15 mouse cellular contexts compared by ENCODE assay signal in genomic region chr4:99385381-99385780, GRCm38 (mm10).
DNase-seq lines count a peak whose midpoint lies in the region; ATAC-seq and TF ChIP-seq lines count a peak whose summit lies in the region.
"Had no signal": no experiment of that assay in that cellular context is flagged by ENCODE, and none has a peak within 500 bp of the region (broad histone marks: within the 10 kb centered on the region; RNA-seq: fewer than 3 reads in every experiment).

No protein-coding gene starts in this region.

- peak overlapping the region; percentile 1; the same call in 1 of the 2 replicates for H3K27ac ChIP-seq in forebrain, embryonic 10.5 days
- no peak overlapping the region for H3K27ac ChIP-seq in forebrain, postnatal 0 days (ENCODE audit: low read depth, low read length)
- H3K27ac ChIP-seq in midbrain, embryonic 13.5 days, result no peak overlapping the region
- H3K27ac ChIP-seq in midbrain, embryonic 15.5 days, result no peak overlapping the region
- H3K27ac ChIP-seq: heart, embryonic 15.5 days had no signal

- no peak overlapping the region for H3K9ac ChIP-seq in forebrain, postnatal 0 days
- H3K9ac ChIP-seq in midbrain, embryonic 13.5 days (replicated peaks), result no peak overlapping the region
- H3K9ac ChIP-seq in midbrain, embryonic 15.5 days, result no peak overlapping the region
- H3K9ac ChIP-seq: heart, embryonic 15.5 days had no signal

- peak; percentile 52 for DNase-seq in forebrain, embryonic 10.5 days (ENCODE audit: extremely low spot score, low spot score)
- no peak for DNase-seq in forebrain, postnatal 0 days
- DNase-seq in embryo, embryonic 10.5 days (ENCODE audit: low spot score), result peak; percentile 44
- DNase-seq in mesoderm, embryonic 11.5 days (ENCODE audit: low read depth, low spot score), result peak; percentile 39
- DNase-seq in cerebellum, postnatal 25 days, result no peak
- DNase-seq: cerebellum, adult 9-10 months; left cerebral cortex, postnatal 4 days; lung, adult 18-20 months; spleen, adult 18-20 months; thymus, adult 2 months had no signal

- H3K4me1 ChIP-seq in forebrain, embryonic 10.5 days, result peaks cover 19% of the 10 kb centered on the region
- H3K4me1 ChIP-seq in forebrain, postnatal 0 days (ENCODE audit: insufficient read depth), result no peaks in the 10 kb centered on the region
- H3K4me1 ChIP-seq in midbrain, embryonic 13.5 days (replicated peaks), result peaks cover 6% of the 10 kb centered on the region; the same call in 1 of the 2 replicates
- peaks cover 5% of the 10 kb centered on the region; the same call in 1 of the 2 replicates for H3K4me1 ChIP-seq in midbrain, embryonic 15.5 days
- H3K4me1 ChIP-seq: heart, embryonic 15.5 days had no signal

- WGBS in forebrain, embryonic 10.5 days, result 3% methylated on average over 8 of the region's 8 CpGs
- 8% methylated on average over 8 of the region's 8 CpGs for whole genome bisulfite sequencing in forebrain, postnatal 0 days
- WGBS in midbrain, embryonic 13.5 days, result 5% methylated on average over 8 of the region's 8 CpGs
- WGBS in midbrain, embryonic 15.5 days, result 6% methylated on average over 8 of the region's 8 CpGs

- TF ChIP-seq CTCF in forebrain, postnatal 0 days (IDR thresholded peaks at IDR 0.05; ENCODE audit: low read depth), result no peak

- no peak for ATAC-seq in forebrain, postnatal 0 days
- ATAC-seq in midbrain, embryonic 13.5 days, result peak; percentile 69
- ATAC-seq in midbrain, embryonic 15.5 days (replicated peaks), result no peak
- ATAC-seq: intestine, embryonic 16.5 days had no signal

- no peak overlapping the region for H3K4me2 ChIP-seq in forebrain, postnatal 0 days (ENCODE audit: low read depth)
- no peak overlapping the region for H3K4me2 ChIP-seq in midbrain, embryonic 13.5 days (replicated peaks)
- no peak overlapping the region for H3K4me2 ChIP-seq in midbrain, embryonic 15.5 days
- H3K4me2 ChIP-seq: heart, embryonic 15.5 days had no signal

- H3K4me3 ChIP-seq in forebrain, embryonic 10.5 days, result no peak overlapping the region
- H3K4me3 ChIP-seq in forebrain, postnatal 0 days (ENCODE audit: low read depth, low read length), result no peak overlapping the region
- H3K4me3 ChIP-seq in midbrain, embryonic 13.5 days (replicated peaks), result no peak overlapping the region
- no peak overlapping the region for H3K4me3 ChIP-seq in midbrain, embryonic 15.5 days
- H3K4me3 ChIP-seq: erythroblast, embryonic 14.5 days; heart, embryonic 15.5 days had no signal

- peaks cover 71% of the 10 kb centered on the region for H3K27me3 ChIP-seq in forebrain, embryonic 10.5 days (ENCODE audit: poor library complexity, severe bottlenecking)
- no peaks in the 10 kb centered on the region for H3K27me3 ChIP-seq in forebrain, postnatal 0 days (ENCODE audit: insufficient read depth, low read length)
- peaks cover 20% of the 10 kb centered on the region for H3K27me3 ChIP-seq in midbrain, embryonic 13.5 days
- H3K27me3 ChIP-seq in midbrain, embryonic 15.5 days (replicated peaks), result no peaks in the 10 kb centered on the region; the same call in 1 of the 2 replicates
- H3K27me3 ChIP-seq: heart, embryonic 15.5 days had no signal

- H3K9me3 ChIP-seq in forebrain, embryonic 10.5 days, result peaks cover 3% of the 10 kb centered on the region; the same call in 1 of the 2 replicates
- no peaks in the 10 kb centered on the region for H3K9me3 ChIP-seq in forebrain, postnatal 0 days (ENCODE audit: low read length)
- H3K9me3 ChIP-seq in midbrain, embryonic 13.5 days, result no peaks in the 10 kb centered on the region
- H3K9me3 ChIP-seq in midbrain, embryonic 15.5 days, result 0 out of 2 replicates have a peak, but pooled peaks cover 3% of the 10 kb centered on the region
- H3K9me3 ChIP-seq: heart, embryonic 15.5 days had no signal

- H3K36me3 ChIP-seq in forebrain, embryonic 10.5 days (replicated peaks), result no peaks in the 10 kb centered on the region
- no peaks in the 10 kb centered on the region for H3K36me3 ChIP-seq in forebrain, postnatal 0 days (ENCODE audit: insufficient read depth)
- no peaks in the 10 kb centered on the region for H3K36me3 ChIP-seq in midbrain, embryonic 13.5 days
- no peaks in the 10 kb centered on the region for H3K36me3 ChIP-seq in midbrain, embryonic 15.5 days (replicated peaks)
- H3K36me3 ChIP-seq: heart, embryonic 15.5 days had no signal

Comparison
In these comparisons a context has a peak if more than half of its experiments do, and no peak if none do; other contexts are left out.
1. DNase-seq: peak in forebrain, embryonic 10.5 days (single experiment), embryo, embryonic 10.5 days (single experiment) and mesoderm, embryonic 11.5 days (single experiment); none in forebrain, postnatal 0 days (single experiment) and cerebellum, postnatal 25 days (0 of 2).